Mouse (Mus musculus) forebrain, embryonic 10.5 days (tissue): Measurements from ENCODE around the gene Tm9sf3. TPM values are rescaled to one million over a fixed set of nuclear protein-coding genes. Genes with fewer than 3 reads are reported as not detected.

Experiments used
- DNase-seq: peaks from one replicate; pipeline ENCODE4 v3.0.0-alpha.2; 2017; ENCODE audit warnings: low spot score; ENCODE audit errors: extremely low spot score
- H3K27ac ChIP-seq: fragments of 300-500 bp; sonication (generic); 2 replicates; pipeline ENCODE4 v1.5.1; 2016; ENCODE audit warnings: mild to moderate bottlenecking
- H3K27me3 ChIP-seq: fragments of 300-500 bp; sonication (generic); 2 replicates; pipeline ENCODE4 v1.6.1; 2016; ENCODE audit warnings: mild to moderate bottlenecking; ENCODE audit not compliant: poor library complexity, severe bottlenecking
- H3K36me3 ChIP-seq: fragments of 300-500 bp; sonication (generic); replicated peaks from 2 replicates; pipeline ENCODE4 v1.6.1; 2016; ENCODE audit warnings: mild to moderate bottlenecking, moderate library complexity
- H3K4me1 ChIP-seq: fragments of 300-500 bp; sonication (generic); 2 replicates; pipeline ENCODE4 v1.6.1; 2016
- H3K4me3 ChIP-seq: fragments of 300-500 bp; sonication (generic); 2 replicates; pipeline ENCODE4 v1.5.1; 2016; ENCODE audit warnings: mild to moderate bottlenecking, moderate library complexity
- H3K9me3 ChIP-seq: fragments of 300-500 bp; sonication (generic); 2 replicates; pipeline ENCODE4 v1.6.1; 2016; ENCODE audit warnings: mild to moderate bottlenecking, moderate library complexity
- WGBS: fragments of 180-500 bp; shearing (Covaris S2); methylation state at CpG from one replicate; pipeline ENCODE4 v1.1.7; 2016; 5-methylcytosine and 5-hydroxymethylcytosine counted together
- polyA plus RNA-seq: library from polyadenylated mRNA; unstranded; fragments of >200 nt; fragmentation: Nextera tagmentation; extraction: Ambion mirVana; gene quantifications from 2 replicates; pipeline ENCODE4 v1.2.1, GENCODE M21; 2016

Tm9sf3 gene
- polyA plus RNA-seq, 1 experiment from 2014 or later, result 92.8 TPM

DNA sequence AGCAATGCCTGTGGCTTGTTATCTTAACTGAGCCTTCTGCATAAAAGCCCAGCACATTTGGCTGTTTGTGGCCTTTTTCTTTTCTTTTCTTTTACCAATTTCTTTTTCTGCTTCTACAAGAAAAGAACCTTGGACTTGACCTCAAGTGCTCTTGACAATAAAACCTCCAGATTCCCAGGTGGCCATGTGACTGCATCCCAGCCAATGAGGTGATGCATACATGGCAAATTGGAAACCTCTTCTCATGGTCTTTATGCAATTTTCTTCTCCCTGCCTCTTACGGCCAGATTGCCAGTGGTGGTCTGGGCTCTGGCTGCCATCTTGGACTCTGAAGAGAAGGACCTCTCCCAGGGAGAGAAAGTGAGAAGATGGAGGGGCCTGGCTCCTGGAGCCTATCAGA is 70.4 kb downstream of the Tm9sf3 start:
- 76% methylated on average over 1 of the region's 1 CpGs for WGBS
- Histone ChIP-seq H3K36me3 (no peaks in the 10 kb centered on the region), H3K27me3 (peaks cover 88% of the 10 kb centered on the region), H3K4me3 (no peak overlapping the region), H3K9me3 (no peaks in the 10 kb centered on the region), H3K4me1 (peaks cover 28% of the 10 kb centered on the region), H3K27ac (no peak overlapping the region)
- DNase-seq, result no peak

DNA sequence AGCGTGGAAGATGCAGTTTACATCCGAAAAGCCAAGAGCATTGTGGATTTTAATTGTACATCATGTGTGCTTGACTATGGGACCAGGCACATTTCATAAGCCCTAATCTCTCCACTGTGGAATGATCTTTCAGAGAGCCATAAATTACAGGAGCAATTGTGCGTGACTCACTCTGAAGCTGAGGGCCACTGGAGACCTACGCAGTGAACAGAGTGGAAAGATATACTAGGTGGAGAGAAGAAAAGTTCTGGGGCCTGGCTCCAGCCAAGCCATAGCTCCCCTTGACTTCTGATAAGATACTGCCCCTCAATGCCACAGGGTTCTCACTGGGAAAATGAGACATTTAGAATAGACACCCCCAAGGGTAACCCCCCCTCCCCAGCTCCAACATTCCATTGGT is 70.8 kb downstream of the Tm9sf3 start:
- Histone ChIP-seq H3K9me3 (no peaks in the 10 kb centered on the region), H3K27ac (no peak overlapping the region), H3K27me3 (peaks cover 92% of the 10 kb centered on the region), H3K4me1 (peaks cover 28% of the 10 kb centered on the region), H3K36me3 (no peaks in the 10 kb centered on the region), H3K4me3 (no peak overlapping the region)
- no peak for DNase-seq
- 95% methylated on average over 4 of the region's 4 CpGs for WGBS

DNA sequence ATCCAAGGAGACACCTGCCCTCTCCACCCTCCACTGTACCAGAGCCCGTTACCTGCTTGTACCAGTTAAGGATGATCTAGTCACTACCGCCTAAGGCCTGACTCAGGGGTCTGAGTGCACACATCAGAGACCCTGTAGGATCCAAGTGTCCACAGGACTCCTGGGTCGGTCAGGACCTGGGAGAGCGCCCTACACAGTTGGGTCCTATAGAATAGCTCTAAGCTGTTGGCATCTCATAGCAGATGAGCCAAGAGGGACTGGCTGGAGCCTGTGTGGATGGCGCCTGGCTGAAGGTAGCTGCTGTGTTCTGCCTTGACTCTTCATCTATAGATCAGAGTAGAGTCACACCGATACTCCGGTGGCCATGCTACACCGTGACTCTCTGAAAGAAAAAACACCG is 72.1 kb downstream of the Tm9sf3 start:
- no peaks in the 10 kb centered on the region for H3K9me3 ChIP-seq
- H3K36me3 ChIP-seq, result no peaks in the 10 kb centered on the region
- peaks cover 28% of the 10 kb centered on the region for H3K4me1 ChIP-seq
- no peak overlapping the region for H3K4me3 ChIP-seq
- no peak for DNase-seq
- no peak overlapping the region for H3K27ac ChIP-seq
- 78% methylated on average over 9 of the region's 9 CpGs for WGBS
- peaks cover 92% of the 10 kb centered on the region for H3K27me3 ChIP-seq

DNA sequence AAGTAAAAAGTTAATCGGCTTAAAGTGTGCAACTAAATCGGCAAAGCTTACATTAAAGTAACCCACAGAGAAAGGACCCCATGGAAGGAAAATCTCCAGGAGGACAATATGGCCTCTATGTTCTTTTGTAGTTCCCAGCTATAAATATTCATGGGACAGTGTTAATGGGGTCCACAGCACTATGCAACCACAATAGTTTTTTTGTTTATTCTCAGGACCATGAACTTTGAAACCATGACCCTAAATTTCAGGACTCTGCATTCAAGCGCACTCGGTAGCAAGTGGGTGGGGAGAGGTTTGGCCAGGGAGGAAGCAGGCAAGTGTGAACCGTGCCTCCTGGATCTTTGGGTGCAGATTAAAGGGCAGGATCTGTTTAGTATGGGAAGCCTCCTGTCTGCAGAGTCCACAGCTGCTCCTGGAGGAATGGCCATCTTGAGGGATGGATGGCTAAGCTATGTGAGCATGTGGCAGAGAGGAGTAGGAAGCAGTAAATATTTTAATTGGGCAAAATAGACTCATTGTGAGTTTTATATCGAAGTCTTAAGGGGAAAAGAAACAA is 72.8 kb downstream of the Tm9sf3 start:
- no peak for DNase-seq
- Histone ChIP-seq H3K4me1 (peaks cover 28% of the 10 kb centered on the region), H3K9me3 (no peaks in the 10 kb centered on the region), H3K4me3 (no peak overlapping the region), H3K27ac (no peak overlapping the region), H3K36me3 (no peaks in the 10 kb centered on the region), H3K27me3 (peaks cover 90% of the 10 kb centered on the region)
- 52% methylated on average over 6 of the region's 6 CpGs for WGBS

DNA sequence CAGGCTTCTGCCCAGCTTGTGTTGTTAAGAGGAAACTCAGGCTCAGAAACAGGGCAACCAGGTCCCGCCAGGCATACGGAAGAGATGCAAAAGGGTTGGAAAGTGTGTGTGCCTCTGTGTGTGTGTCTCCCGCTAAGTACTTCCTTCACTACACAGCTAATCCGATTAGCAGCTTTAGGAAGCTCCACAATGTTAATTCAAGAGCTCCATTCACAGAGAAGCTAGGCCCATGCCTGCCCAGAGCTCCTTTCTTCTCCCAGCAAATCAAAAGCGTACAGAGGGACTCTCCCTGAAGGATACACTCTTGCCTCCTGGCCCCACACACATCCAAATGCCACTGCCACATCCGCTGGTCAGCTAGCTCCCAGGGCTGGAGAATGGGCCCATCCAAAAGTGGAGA is 86.5 kb downstream of the Tm9sf3 start:
- peak; percentile 51 for DNase-seq

DNA sequence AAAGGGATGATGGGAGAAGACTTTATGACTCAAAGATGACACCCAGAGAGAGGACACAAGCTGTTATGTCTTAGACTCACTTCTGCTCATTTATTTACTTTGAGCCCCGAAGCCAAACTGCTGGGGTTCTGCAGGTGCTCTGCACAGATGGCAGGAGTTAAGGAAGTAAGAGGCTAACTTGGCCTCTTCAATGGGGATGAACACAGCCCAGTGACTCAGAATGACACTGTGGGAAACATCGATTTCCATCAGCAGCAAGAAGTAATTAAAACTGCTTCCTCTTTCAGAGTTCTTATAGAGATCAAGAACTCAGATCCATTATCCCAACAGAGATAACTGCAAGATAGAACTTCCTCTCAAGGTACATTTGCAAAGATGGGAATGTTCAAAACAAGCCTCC is 86.9 kb downstream of the Tm9sf3 start:
- Histone ChIP-seq H3K4me3 (no peak overlapping the region), H3K4me1 (peaks cover 28% of the 10 kb centered on the region), H3K36me3 (no peaks in the 10 kb centered on the region), H3K9me3 (no peaks in the 10 kb centered on the region; the same call in 1 of the 2 replicates), H3K27ac (no peak overlapping the region), H3K27me3 (peaks cover 100% of the 10 kb centered on the region)
- no peak for DNase-seq
- WGBS, result 28% methylated on average over 2 of the region's 2 CpGs

More for the DNA sequence above, 86.5 kb downstream of the Tm9sf3 start:
- H3K27me3 ChIP-seq, result peaks cover 100% of the 10 kb centered on the region
- WGBS, result 2% methylated on average over 6 of the region's 6 CpGs
- H3K4me1 ChIP-seq, result peaks cover 28% of the 10 kb centered on the region
- no peak overlapping the region for H3K27ac ChIP-seq
- H3K4me3 ChIP-seq, result no peak overlapping the region
- no peaks in the 10 kb centered on the region; the same call in 1 of the 2 replicates for H3K9me3 ChIP-seq
- H3K36me3 ChIP-seq, result no peaks in the 10 kb centered on the region

DNA sequence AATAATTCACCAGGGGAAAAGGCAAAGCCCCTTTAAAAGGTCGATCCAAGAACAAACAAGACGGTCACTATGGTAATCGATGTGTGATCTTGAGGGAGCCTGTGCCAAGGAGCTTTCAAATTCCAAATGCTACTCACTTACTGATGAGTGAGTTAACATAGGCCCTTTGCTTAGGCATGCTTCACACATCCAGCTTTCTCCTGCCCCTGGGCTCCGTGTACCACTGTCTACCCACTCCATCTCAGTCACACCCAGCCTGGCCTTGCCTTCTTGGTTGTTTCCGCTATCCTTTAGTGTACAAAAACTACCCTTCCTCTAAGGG is 97.9 kb downstream of the Tm9sf3 start:
- Histone ChIP-seq H3K4me3 (no peak overlapping the region), H3K4me1 (peaks cover 24% of the 10 kb centered on the region), H3K36me3 (no peaks in the 10 kb centered on the region), H3K27me3 (peaks cover 81% of the 10 kb centered on the region), H3K27ac (no peak overlapping the region), H3K9me3 (no peaks in the 10 kb centered on the region)
- no peak for DNase-seq
- WGBS, result 90% methylated on average over 5 of the region's 5 CpGs

DNA sequence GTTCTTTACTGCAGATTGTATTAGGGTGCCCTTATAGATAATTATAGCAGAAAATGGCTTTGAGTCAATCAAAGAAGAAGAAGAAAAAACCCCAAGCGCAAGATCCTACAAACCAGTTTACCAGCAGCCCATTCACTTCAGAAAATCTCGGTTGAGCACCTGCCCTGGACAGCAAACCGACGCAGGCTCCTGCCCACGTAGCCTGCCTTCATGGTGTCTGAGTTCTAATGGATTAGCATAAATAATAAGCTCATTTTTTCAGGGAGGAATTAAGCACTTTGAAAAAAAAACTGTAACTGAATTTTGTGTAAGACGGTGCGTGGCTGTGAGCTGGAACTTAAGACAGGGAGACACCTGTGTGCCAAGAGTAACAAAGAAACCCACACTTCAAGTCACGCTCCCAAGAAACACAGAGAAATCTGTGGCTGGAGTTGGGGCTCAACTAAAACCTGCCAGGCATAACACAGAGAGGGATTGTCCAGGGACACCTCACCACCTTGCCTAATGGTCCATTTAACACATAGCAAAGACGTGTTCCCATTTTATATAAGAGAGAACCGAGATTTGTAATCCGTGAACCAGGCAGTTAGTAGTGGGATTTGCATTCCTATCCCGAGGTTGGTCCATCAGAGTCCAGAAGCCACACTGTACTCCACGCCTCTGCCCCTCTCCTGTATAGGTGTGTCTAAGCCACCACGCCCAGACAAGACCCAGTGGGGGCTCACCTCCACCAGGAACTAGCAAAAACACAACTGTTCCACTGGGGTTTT is 98.5 kb downstream of the Tm9sf3 start:
- H3K36me3 ChIP-seq, result no peaks in the 10 kb centered on the region
- no peaks in the 10 kb centered on the region for H3K9me3 ChIP-seq
- DNase-seq, result no peak
- no peak overlapping the region for H3K4me3 ChIP-seq
- H3K27ac ChIP-seq, result no peak overlapping the region
- 75% methylated on average over 14 of the region's 14 CpGs for WGBS
- peaks cover 81% of the 10 kb centered on the region for H3K27me3 ChIP-seq
- H3K4me1 ChIP-seq, result peaks cover 28% of the 10 kb centered on the region

DNA sequence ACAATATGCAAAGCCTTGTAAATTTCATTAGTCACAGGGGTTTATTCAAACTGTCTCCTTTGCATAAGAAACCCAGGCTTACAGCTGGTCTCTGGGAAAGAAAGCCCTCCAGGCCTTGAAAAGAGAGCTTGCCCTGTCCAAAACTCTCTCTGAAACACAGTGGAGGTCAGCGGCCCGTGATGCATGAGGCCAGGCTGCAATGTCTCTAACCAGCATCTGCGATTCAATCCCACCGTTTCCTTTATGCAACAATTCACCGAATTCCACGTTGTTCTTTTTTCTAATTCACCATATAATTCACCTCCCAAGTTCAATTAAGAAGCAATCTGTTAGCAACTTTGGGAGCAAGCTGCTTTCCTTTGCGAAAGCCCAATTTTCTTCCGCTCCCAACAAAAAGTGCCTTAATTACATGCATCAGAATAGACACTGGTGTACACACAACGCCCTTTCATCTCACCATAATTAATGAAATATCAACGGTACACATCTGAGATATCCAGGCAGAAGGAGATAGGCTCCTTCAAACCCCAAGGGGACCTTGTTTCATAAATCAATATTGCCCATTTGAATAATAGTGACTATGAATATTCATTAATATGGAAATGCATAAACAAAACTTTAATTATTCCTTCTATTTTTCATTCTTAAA is 99.2 kb downstream of the Tm9sf3 start:
- no peaks in the 10 kb centered on the region for H3K36me3 ChIP-seq
- WGBS, result 43% methylated on average over 10 of the region's 10 CpGs
- no peak overlapping the region for H3K27ac ChIP-seq
- H3K27me3 ChIP-seq, result peaks cover 76% of the 10 kb centered on the region
- peaks cover 30% of the 10 kb centered on the region for H3K4me1 ChIP-seq
- H3K4me3 ChIP-seq, result no peak overlapping the region
- no peaks in the 10 kb centered on the region for H3K9me3 ChIP-seq
- DNase-seq, result no peak

Other genes starting within 250 kb of the Tm9sf3 start
- gene Dntt, start 234.7 kb downstream of the Tm9sf3 start, polyA plus RNA-seq, result not detected in 2 replicates
- not detected in 2 replicates for gene Opalin, start 186.9 kb downstream of the Tm9sf3 start, polyA plus RNA-seq
- 1.1 and 1.2 TPM in 2 replicates for gene Tll2, start 57.2 kb downstream of the Tm9sf3 start, polyA plus RNA-seq
- gene Pik3ap1, start 121.1 kb upstream of the Tm9sf3 start, polyA plus RNA-seq, result 1.9 and 2.4 TPM in 2 replicates
- 14.2 and 15.9 TPM in 2 replicates for gene Lcor, start 218.6 kb upstream of the Tm9sf3 start, polyA plus RNA-seq